Mouse (Mus musculus): ENCODE measurements at regions not wholly inside any gene's neighbourhood (a gene's known extent, or its start where the extent isn't known, plus 50 kb on each side); places are given as distances from the start of the nearest gene placed in this dataset.

DNA sequence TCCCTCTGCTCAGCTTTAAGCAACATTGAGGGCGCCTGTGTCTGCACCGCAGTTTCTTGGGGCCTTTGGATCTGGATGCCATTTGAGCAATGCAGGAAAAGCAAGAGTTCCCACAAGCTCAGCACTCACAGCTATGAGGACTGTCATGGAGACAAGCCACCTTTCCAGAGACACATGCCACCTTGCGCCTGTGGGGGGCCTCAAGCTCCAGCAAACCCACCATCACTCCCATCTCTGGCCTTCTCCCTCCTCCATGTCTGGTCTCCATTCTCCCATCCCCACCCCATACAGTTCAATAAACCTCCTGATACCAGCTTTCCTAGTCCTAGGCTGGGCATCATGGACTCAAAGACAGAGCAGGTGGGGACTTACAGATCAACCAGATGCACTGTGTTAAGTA is 97.8 kb downstream of the Wdr11 start:
- Histone ChIP-seq H3K27me3 (ENCODE audit: control insufficient read depth, insufficient read depth, low read length) (no peaks in the 10 kb centered on the region), H3K27ac (ENCODE audit: low read length) (no peak overlapping the region), H3K9me3 (ENCODE audit: control insufficient read depth, low read depth, low read length) (no peaks in the 10 kb centered on the region), H3K4me3 (ENCODE audit: low read depth, low read length) (no peak overlapping the region), H3K36me3 (ENCODE audit: control insufficient read depth, insufficient read depth, low read length) (no peaks in the 10 kb centered on the region), H3K4me2 (replicated peaks; ENCODE audit: low read depth, low read length) (no peak overlapping the region), H3K4me1 (ENCODE audit: control insufficient read depth, insufficient read depth, low read length) (peaks cover 11% of the 10 kb centered on the region; the same call in 1 of the 2 replicates), H3K9ac (replicated peaks; ENCODE audit: low read depth, low read length) (no peak overlapping the region)
- WGBS, result 97% methylated on average over 3 of the region's 3 CpGs
- ATAC-seq (ENCODE audit: insufficient number of reproducible peaks, insufficient read depth, low FRiP score, low read depth), result no peak

DNA sequence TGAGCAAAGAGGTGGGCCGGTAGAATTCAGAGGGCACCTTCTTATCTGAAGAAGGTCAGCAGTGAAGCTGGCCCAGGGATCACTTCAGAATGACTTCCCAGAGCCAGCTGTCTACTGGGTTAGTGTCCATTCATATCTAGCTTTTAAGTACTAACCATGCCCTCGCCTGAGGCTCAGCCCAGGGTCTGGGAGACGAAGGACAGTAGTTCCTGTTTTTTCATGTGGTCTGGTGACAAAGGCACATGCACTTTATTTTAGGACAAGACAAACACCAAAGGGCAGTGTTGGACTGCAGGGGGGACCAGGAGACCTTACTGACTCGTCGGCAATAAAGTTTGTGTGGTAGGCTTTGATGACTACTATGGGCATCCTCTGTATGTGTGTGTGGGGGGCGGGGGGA is 99.2 kb downstream of the Wdr11 start:
- Histone ChIP-seq H3K4me2 (replicated peaks; ENCODE audit: low read depth, low read length) (no peak overlapping the region), H3K4me1 (ENCODE audit: control insufficient read depth, insufficient read depth, low read length) (peaks cover 7% of the 10 kb centered on the region; the same call in 1 of the 2 replicates), H3K4me3 (ENCODE audit: low read depth, low read length) (no peak overlapping the region), H3K27me3 (ENCODE audit: control insufficient read depth, insufficient read depth, low read length) (no peaks in the 10 kb centered on the region), H3K36me3 (ENCODE audit: control insufficient read depth, insufficient read depth, low read length) (no peaks in the 10 kb centered on the region), H3K27ac (ENCODE audit: low read length) (no peak overlapping the region), H3K9ac (replicated peaks; ENCODE audit: low read depth, low read length) (no peak overlapping the region), H3K9me3 (ENCODE audit: control insufficient read depth, low read depth, low read length) (no peaks in the 10 kb centered on the region)
- no peak for ATAC-seq (ENCODE audit: insufficient number of reproducible peaks, insufficient read depth, low FRiP score, low read depth)
- 76% methylated on average over 6 of the region's 6 CpGs for WGBS

DNA sequence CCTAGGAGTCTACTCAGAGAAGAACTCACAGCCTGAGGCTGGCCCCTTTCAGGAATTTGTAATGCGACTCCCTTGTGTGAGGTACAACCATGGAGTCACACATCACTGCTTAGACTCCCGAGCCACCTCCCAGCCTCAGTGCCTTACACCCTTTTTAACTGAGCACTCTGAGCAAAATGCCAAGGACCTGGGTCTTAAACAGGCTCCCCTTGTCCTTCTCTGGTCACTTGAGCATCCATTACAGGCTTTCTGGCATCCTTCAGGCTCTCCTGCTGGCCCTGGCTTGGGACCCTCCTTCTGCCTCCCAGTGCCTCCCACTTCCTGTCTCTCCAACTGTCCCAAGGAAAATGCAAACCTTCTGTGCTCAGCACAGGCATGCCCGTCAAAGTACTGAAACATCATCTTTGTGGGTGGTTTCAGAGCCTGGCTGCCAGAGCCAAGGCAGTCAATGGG is 100.0 kb downstream of the Wdr11 start:
- ATAC-seq (ENCODE audit: insufficient number of reproducible peaks, insufficient read depth, low FRiP score, low read depth), result 0 out of 2 replicates have a peak, but pooled peaks have one; percentile 25
- H3K27me3 ChIP-seq (ENCODE audit: control insufficient read depth, insufficient read depth, low read length), result no peaks in the 10 kb centered on the region
- no peaks in the 10 kb centered on the region for H3K9me3 ChIP-seq (ENCODE audit: control insufficient read depth, low read depth, low read length)
- WGBS, result 40% methylated on average over 3 of the region's 3 CpGs
- H3K27ac ChIP-seq (ENCODE audit: low read length), result no peak overlapping the region; the same call in 1 of the 2 replicates
- H3K9ac ChIP-seq (replicated peaks; ENCODE audit: low read depth, low read length), result no peak overlapping the region
- H3K36me3 ChIP-seq (ENCODE audit: control insufficient read depth, insufficient read depth, low read length), result no peaks in the 10 kb centered on the region
- no peak overlapping the region for H3K4me3 ChIP-seq (ENCODE audit: low read depth, low read length)
- H3K4me1 ChIP-seq (ENCODE audit: control insufficient read depth, insufficient read depth, low read length), result 0 out of 2 replicates have a peak, but pooled peaks cover 6% of the 10 kb centered on the region
- no peak overlapping the region for H3K4me2 ChIP-seq (replicated peaks; ENCODE audit: low read depth, low read length)

DNA sequence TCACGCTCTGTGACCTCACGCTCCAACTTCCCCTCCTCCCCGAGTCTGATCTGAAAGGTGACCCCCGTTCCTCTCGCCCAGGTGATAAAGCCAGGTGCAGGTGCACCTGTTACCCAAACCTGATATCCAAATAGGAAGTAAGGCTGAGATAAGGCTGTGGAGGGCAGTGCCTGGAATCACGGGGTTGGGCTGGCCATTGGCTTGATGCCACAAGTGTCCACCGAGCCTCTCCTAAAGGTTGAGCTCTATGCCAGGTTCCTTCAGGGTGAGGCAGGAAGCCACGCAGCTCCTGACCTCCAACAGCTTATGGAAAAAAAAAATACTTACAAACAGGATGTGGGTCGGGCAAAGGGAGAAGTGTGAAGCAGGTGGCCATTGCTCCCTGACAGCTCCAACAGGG is 102.0 kb downstream of the Wdr11 start:
- Histone ChIP-seq H3K36me3 (ENCODE audit: control insufficient read depth, insufficient read depth, low read length) (no peaks in the 10 kb centered on the region), H3K27me3 (ENCODE audit: control insufficient read depth, insufficient read depth, low read length) (no peaks in the 10 kb centered on the region), H3K4me3 (ENCODE audit: low read depth, low read length) (no peak overlapping the region), H3K9me3 (ENCODE audit: control insufficient read depth, low read depth, low read length) (no peaks in the 10 kb centered on the region), H3K9ac (replicated peaks; ENCODE audit: low read depth, low read length) (no peak overlapping the region), H3K27ac (ENCODE audit: low read length) (no peak overlapping the region), H3K4me2 (replicated peaks; ENCODE audit: low read depth, low read length) (no peak overlapping the region), H3K4me1 (ENCODE audit: control insufficient read depth, insufficient read depth, low read length) (0 out of 2 replicates have a peak, but pooled peaks cover 6% of the 10 kb centered on the region)
- 66% methylated on average over 9 of the region's 9 CpGs for WGBS
- no peak for ATAC-seq (ENCODE audit: insufficient number of reproducible peaks, insufficient read depth, low FRiP score, low read depth)

- H3K27ac ChIP-seq (ENCODE audit: low read length), result no peak overlapping the region
- no peak overlapping the region for H3K4me3 ChIP-seq (ENCODE audit: low read depth, low read length)
- H3K27me3 ChIP-seq (ENCODE audit: control insufficient read depth, insufficient read depth, low read length), result no peaks in the 10 kb centered on the region
- H3K36me3 ChIP-seq (ENCODE audit: control insufficient read depth, insufficient read depth, low read length), result no peaks in the 10 kb centered on the region
- no peak for ATAC-seq (ENCODE audit: insufficient number of reproducible peaks, insufficient read depth, low FRiP score, low read depth)
- no peak overlapping the region for H3K9ac ChIP-seq (replicated peaks; ENCODE audit: low read depth, low read length)
- H3K4me2 ChIP-seq (replicated peaks; ENCODE audit: low read depth, low read length), result no peak overlapping the region
- no peaks in the 10 kb centered on the region for H3K9me3 ChIP-seq (ENCODE audit: control insufficient read depth, low read depth, low read length)
- H3K4me1 ChIP-seq (ENCODE audit: control insufficient read depth, insufficient read depth, low read length), result 0 out of 2 replicates have a peak, but pooled peaks cover 6% of the 10 kb centered on the region
Observed at GRCm38 (mm10) chr7:129694168-129694567, 102.5 kb downstream of the Wdr11 start.

DNA sequence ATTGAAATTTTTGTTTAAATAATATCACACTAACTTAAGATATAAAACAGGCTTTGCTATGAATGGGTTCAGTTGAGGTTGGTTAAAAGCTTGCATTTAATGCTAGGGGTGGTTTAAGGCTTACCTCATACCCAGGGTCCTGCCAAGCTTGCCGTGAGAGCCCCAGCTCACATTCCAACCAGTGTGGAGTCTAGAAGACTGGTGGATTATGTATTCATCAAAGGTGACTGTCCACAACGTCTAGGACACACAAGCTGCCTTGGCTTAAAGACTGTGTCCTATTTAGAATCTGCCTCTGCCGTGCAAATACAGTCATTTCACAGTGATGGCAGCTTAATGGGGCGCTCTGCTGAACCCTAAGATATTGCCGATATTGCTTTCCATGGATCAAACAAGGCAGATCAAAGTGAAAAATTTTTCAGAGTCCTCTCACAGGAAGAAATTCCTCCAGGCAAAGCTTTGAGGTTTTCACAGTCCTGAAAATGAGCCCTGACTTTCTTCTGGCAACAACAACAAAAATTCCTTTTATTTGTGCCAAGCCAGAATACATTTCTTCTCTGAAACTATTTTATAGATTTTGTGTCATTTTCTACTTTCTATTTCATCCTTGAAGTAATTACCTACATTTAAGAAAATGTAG is 108.4 kb downstream of the Wdr11 start:
- Histone ChIP-seq H3K9me3 (ENCODE audit: control insufficient read depth, low read depth, low read length) (no peaks in the 10 kb centered on the region), H3K36me3 (ENCODE audit: control insufficient read depth, insufficient read depth, low read length) (no peaks in the 10 kb centered on the region), H3K4me1 (ENCODE audit: control insufficient read depth, insufficient read depth, low read length) (no peaks in the 10 kb centered on the region), H3K4me3 (ENCODE audit: low read depth, low read length) (no peak overlapping the region), H3K4me2 (replicated peaks; ENCODE audit: low read depth, low read length) (no peak overlapping the region), H3K27me3 (ENCODE audit: control insufficient read depth, insufficient read depth, low read length) (no peaks in the 10 kb centered on the region), H3K27ac (ENCODE audit: low read length) (no peak overlapping the region), H3K9ac (replicated peaks; ENCODE audit: low read depth, low read length) (no peak overlapping the region)
- no peak for ATAC-seq (ENCODE audit: insufficient number of reproducible peaks, insufficient read depth, low FRiP score, low read depth)
- 69% methylated on average over 5 of the region's 5 CpGs for WGBS

DNA sequence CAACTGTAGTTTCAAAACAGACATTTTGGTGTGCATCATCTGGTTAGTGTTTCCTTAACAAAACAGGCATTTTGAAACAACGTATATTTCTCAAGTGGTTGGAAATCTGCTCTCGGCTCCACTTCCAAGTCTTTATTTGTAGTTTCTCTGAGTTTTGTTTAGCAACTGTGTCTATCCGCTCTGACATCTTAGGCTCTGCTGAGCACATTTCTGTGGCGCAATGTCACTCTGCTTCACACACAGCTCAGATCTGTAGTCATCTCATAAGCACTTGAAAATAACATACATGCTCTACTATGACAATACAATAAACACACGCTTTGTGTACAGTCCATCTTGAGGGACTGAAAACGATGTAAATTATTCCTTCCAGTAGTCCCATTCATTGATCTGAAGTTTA is 135.9 kb downstream of the Wdr11 start:
- H3K4me2 ChIP-seq (replicated peaks; ENCODE audit: low read depth, low read length), result no peak overlapping the region
- no peak overlapping the region for H3K9ac ChIP-seq (replicated peaks; ENCODE audit: low read depth, low read length)
- no peaks in the 10 kb centered on the region for H3K27me3 ChIP-seq (ENCODE audit: control insufficient read depth, insufficient read depth, low read length)
- H3K9me3 ChIP-seq (ENCODE audit: control insufficient read depth, low read depth, low read length), result no peaks in the 10 kb centered on the region
- H3K4me1 ChIP-seq (ENCODE audit: control insufficient read depth, insufficient read depth, low read length), result peaks cover 10% of the 10 kb centered on the region
- no peaks in the 10 kb centered on the region for H3K36me3 ChIP-seq (ENCODE audit: control insufficient read depth, insufficient read depth, low read length)
- ATAC-seq (ENCODE audit: insufficient number of reproducible peaks, insufficient read depth, low FRiP score, low read depth), result no peak
- H3K27ac ChIP-seq (ENCODE audit: low read length), result no peak overlapping the region
- 74% methylated on average over 6 of the region's 6 CpGs for WGBS
- H3K4me3 ChIP-seq (ENCODE audit: low read depth, low read length), result no peak overlapping the region

- Histone ChIP-seq H3K9ac (replicated peaks; ENCODE audit: low read depth, low read length) (no peak overlapping the region), H3K4me3 (ENCODE audit: low read depth, low read length) (no peak overlapping the region), H3K4me1 (ENCODE audit: control insufficient read depth, insufficient read depth, low read length) (peaks cover 10% of the 10 kb centered on the region), H3K27me3 (ENCODE audit: control insufficient read depth, insufficient read depth, low read length) (no peaks in the 10 kb centered on the region), H3K4me2 (replicated peaks; ENCODE audit: low read depth, low read length) (no peak overlapping the region), H3K27ac (ENCODE audit: low read length) (peak overlapping the region; percentile 86), H3K36me3 (ENCODE audit: control insufficient read depth, insufficient read depth, low read length) (no peaks in the 10 kb centered on the region), H3K9me3 (ENCODE audit: control insufficient read depth, low read depth, low read length) (no peaks in the 10 kb centered on the region)
- ATAC-seq (ENCODE audit: insufficient number of reproducible peaks, insufficient read depth, low FRiP score, low read depth), result peak; percentile 63; the same call in 1 of the 2 replicates
- WGBS, result 39% methylated on average over 11 of the region's 11 CpGs
Observed at GRCm38 (mm10) chr7:129729709-129730238, 138.1 kb downstream of the Wdr11 start.

All from stomach, embryonic 14.5 days (tissue).